Mouse (Mus musculus) E14TG2a.4 (cell line): ENCODE results near the gene Krtap29-1.

Source experiments
- H3K27me3 ChIP-seq: 2 replicates; pipeline ENCODE4 v1.6.1; 2014; ENCODE audit warnings: low read length, control low read depth; ENCODE audit not compliant: insufficient read depth
- H3K36me3 ChIP-seq: 2 replicates; pipeline ENCODE4 v1.6.1; 2014; ENCODE audit warnings: low read length, control low read depth; ENCODE audit not compliant: insufficient read depth
- H3K4me1 ChIP-seq: replicated peaks from 2 replicates; pipeline ENCODE4 v1.6.1; 2014; ENCODE audit warnings: low read depth, low read length, control low read depth
- H3K4me3 ChIP-seq: replicated peaks from 2 replicates; pipeline ENCODE4 v1.5.1; 2014; ENCODE audit warnings: mild to moderate bottlenecking, low read length
- H3K9me3 ChIP-seq: 2 replicates; pipeline ENCODE4 v1.6.1; 2014; ENCODE audit warnings: low read length, control low read depth
- CTCF ChIP-seq: conservative IDR thresholded peaks from 2 replicates; pipeline ENCODE4 v1.5.1; 2014; ENCODE audit warnings: low read length
- NANOG ChIP-seq: IDR thresholded peaks from 2 replicates; pipeline ENCODE4 v1.6.1; 2014; ENCODE audit warnings: borderline replicate concordance, low read length, mixed read lengths
- POU5F1 ChIP-seq: IDR thresholded peaks from 2 replicates; pipeline ENCODE4 v1.6.1; 2014; ENCODE audit warnings: low read length, borderline replicate concordance

Gene Krtap29-1

DNA sequence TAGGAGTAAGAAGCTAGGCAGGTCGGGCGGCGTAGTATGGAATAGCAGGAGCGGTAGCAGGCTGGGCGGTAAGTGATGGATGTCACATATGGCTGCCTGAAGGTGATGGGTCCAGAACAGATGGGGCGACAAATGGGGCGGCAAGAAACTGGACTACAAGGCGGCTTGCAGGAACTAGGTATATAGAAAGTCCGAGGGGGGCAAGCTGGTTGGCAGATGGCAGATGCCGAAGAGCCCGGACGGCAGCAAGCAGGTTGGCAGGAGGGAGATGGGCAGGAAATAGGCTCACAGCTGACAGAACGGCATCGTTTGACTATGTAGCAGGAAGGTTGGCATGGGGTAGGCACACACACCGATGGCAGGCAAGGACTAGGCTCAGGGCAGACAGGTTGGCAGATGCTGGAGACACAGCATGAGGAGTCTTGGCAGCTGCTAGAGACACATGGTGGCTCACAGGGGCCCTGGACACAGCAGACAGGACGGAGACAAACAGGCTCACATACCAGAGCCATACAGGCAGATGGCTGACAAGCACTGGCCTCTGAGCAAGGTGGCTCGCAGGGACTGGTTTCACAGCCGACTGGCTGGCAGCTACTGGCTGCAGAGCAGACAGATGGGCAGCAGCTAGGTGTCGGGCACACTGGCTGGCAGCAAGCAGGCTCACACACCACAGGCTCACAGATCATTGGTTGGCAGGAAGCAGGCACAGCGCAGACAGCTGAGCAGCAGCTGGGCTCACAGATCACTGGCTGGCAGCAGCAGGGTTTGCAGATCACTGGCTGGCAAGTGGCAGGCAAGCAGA, 6.6 kb upstream of the Krtap29-1 start:
- no peak for TF ChIP-seq NANOG
- no peak for TF ChIP-seq CTCF
- TF ChIP-seq POU5F1 = no peak

DNA sequence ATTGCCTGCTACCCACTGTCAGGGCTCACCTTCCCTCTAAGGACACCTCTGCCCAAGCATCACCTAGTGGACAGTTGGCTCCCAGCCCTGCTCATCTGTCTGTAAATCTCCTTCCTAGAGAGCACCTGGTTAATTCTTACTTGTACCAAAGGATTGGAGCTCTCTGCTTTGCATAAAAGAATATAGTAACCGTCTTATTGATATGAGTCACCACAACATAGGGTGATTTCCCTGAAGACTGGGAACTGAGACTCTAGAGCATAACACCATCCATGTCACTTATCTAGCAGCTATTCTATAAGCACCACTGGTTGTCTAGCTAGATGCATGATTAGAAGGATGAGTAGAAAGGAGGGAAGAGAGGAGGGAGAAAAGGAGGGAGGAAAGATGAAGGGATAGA, 4.6 kb upstream of the Krtap29-1 start:
- Histone ChIP-seq H3K4me1 (0 out of 2 replicates have a peak, but pooled peaks cover 4% of the 10 kb centered on the region), H3K4me3 (no peak overlapping the region), H3K36me3 (no peaks in the 10 kb centered on the region), H3K9me3 (peaks cover 20% of the 10 kb centered on the region), H3K27me3 (peaks cover 34% of the 10 kb centered on the region)
- TF ChIP-seq CTCF (no peak), POU5F1 (no peak), NANOG (no peak)

More for the DNA sequence above, 6.6 kb upstream of the Krtap29-1 start:
- Histone ChIP-seq H3K27me3 (peaks cover 34% of the 10 kb centered on the region), H3K9me3 (peaks cover 20% of the 10 kb centered on the region), H3K4me1 (0 out of 2 replicates have a peak, but pooled peaks cover 4% of the 10 kb centered on the region), H3K36me3 (no peaks in the 10 kb centered on the region), H3K4me3 (peak overlapping the region; percentile 46; the same call in 1 of the 2 replicates)

GRCm38 (mm10) chr11:99982731-99983130, 3.9 kb upstream of the Krtap29-1 start:
- Histone ChIP-seq H3K27me3 (peaks cover 34% of the 10 kb centered on the region), H3K4me3 (no peak overlapping the region), H3K36me3 (no peaks in the 10 kb centered on the region), H3K4me1 (0 out of 2 replicates have a peak, but pooled peaks cover 4% of the 10 kb centered on the region), H3K9me3 (peaks cover 20% of the 10 kb centered on the region)
- TF ChIP-seq CTCF = no peak
- no peak for TF ChIP-seq POU5F1
- no peak for TF ChIP-seq NANOG

GRCm38 (mm10) chr11:99965961-99966360, 12.9 kb downstream of the Krtap29-1 start:
- TF ChIP-seq NANOG = no peak
- Histone ChIP-seq H3K9me3 (no peaks in the 10 kb centered on the region), H3K36me3 (no peaks in the 10 kb centered on the region), H3K4me1 (no peaks in the 10 kb centered on the region), H3K4me3 (no peak overlapping the region), H3K27me3 (no peaks in the 10 kb centered on the region)

- Histone ChIP-seq H3K4me3 (no peak overlapping the region), H3K36me3 (no peaks in the 10 kb centered on the region), H3K4me1 (no peaks in the 10 kb centered on the region), H3K27me3 (no peaks in the 10 kb centered on the region), H3K9me3 (no peaks in the 10 kb centered on the region)
- TF ChIP-seq CTCF (peak; percentile 47), NANOG (no peak), POU5F1 (no peak)
Observed at GRCm38 (mm10) chr11:99964213-99964612, 14.6 kb downstream of the Krtap29-1 start.

DNA sequence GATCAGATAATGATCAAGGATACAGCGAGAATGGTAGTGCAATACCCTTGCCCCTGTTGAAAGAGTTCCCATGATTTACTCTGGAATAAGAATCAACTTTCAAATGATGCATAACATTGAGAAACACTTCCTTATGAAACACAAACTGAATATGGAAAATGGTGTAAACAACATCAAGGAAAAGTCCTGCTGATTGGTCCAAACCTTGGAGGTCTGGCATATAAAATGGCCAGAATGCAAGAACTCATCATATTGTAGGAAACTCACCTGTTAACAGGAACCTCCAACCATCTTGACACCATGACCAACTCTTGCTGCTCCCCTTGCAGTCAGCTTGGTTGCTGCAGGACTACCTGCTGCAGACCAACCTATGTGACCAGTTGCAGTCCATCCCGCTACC, 30.7 kb downstream of the Krtap29-1 start, which contains the start of gene Krtap9-5:
Gene Krtap9-5 (plus strand): TSS at position 301 of the 400 bp plus-strand sequence.
- Histone ChIP-seq H3K4me3 (no peak within 1 kb of the TSS), H3K27me3 (no peaks in the 10 kb centered on the region; the same call in 1 of the 2 replicates)

GRCm38 (mm10) chr11:99937751-99938264, 41.0 kb downstream of the Krtap29-1 start:
- H3K4me3 ChIP-seq = no peak overlapping the region
- TF ChIP-seq CTCF (no peak), NANOG (peak; percentile 97)

More for the DNA sequence above, 30.7 kb downstream of the Krtap29-1 start, which contains the start of gene Krtap9-5:
- 0 out of 2 replicates have a peak, but pooled peaks cover 2% of the 10 kb centered on the region for H3K4me1 ChIP-seq
- no peaks in the 10 kb centered on the region for H3K9me3 ChIP-seq
- no peaks in the 10 kb centered on the region for H3K36me3 ChIP-seq
- TF ChIP-seq POU5F1 (no peak), CTCF (no peak), NANOG (no peak)

GRCm38 (mm10) chr11:99935991-99936390, 42.9 kb downstream of the Krtap29-1 start, which contains the start of gene Krtap31-2:
TSS of gene Krtap31-2 (plus strand) at chr11:99936291.
- H3K9me3 ChIP-seq = no peaks in the 10 kb centered on the region
- H3K36me3 ChIP-seq = no peaks in the 10 kb centered on the region
- peaks cover 29% of the 10 kb centered on the region for H3K27me3 ChIP-seq
- no peak within 1 kb of the TSS for H3K4me3 ChIP-seq
- peaks cover 21% of the 10 kb centered on the region for H3K4me1 ChIP-seq
- TF ChIP-seq NANOG (no peak), POU5F1 (no peak), CTCF (no peak)

More at GRCm38 (mm10) chr11:99937751-99938264, 41.0 kb downstream of the Krtap29-1 start:
- Histone ChIP-seq H3K9me3 (no peaks in the 10 kb centered on the region), H3K27me3 (peaks cover 22% of the 10 kb centered on the region), H3K36me3 (no peaks in the 10 kb centered on the region), H3K4me1 (peaks cover 21% of the 10 kb centered on the region)
